Mouse (Mus musculus) ES-Bruce4 (cell line): Measurements from ENCODE around the gene Galt.

Experiments used
- CTCF ChIP-seq: IDR thresholded peaks from one replicate; pipeline ENCODE4 v1.8.1; 2011; ENCODE audit warnings: low read depth, low read length
- EP300 ChIP-seq: IDR thresholded peaks from 2 replicates; pipeline ENCODE4 v1.6.1; 2011; ENCODE audit warnings: low read depth, low read length; ENCODE audit not compliant: insufficient read depth
- POLR2A ChIP-seq: IDR thresholded peaks from one replicate; pipeline ENCODE4 v1.8.1; 2011; ENCODE audit warnings: low read length; ENCODE audit not compliant: insufficient read depth

DNA sequence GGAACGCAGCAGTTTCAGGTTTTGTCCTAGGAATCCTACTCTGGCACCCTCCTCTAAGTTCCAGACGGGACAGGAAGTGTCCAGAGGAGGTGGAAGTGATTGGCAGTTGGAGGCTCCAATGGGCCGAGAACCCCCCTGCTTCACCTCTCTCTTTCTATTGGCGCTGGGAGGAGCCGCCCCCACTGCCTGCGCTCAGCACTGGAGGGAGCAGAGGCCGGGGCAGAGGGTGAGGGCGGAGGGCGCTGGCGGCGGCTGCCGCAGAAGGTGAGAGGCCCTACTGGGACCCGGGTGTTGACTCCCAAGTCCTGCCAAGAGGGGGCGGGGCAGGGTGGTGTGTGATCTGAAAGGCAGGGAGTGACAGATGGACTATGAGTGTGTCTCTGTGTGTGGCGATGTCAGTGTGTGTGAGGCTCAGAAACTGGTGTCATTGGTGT lies 5.3 kb downstream of the Galt start:
- TF ChIP-seq CTCF (peak; percentile 26), EP300 (no peak), POLR2A (no peak)
